Mouse (Mus musculus) right cerebral cortex, postnatal 36 days (tissue): ENCODE results near the gene Atp8b3.

ENCODE experiments used
- DNase-seq, 2 experiments: peaks; one replicate each; pipeline ENCODE4 v3.0.0; 2022; ENCODE audit warnings: low spot score in 2 of 2, mixed read lengths in 1 of 2

Gene Atp8b3

GRCm38 (mm10) chr10:80568876-80569275 is 30.0 kb upstream of the Atp8b3 start:
- DNase-seq, result no peak

- peak; percentile 82 to 84 for DNase-seq
These were observed 27.6 kb upstream of the Atp8b3 start for GRCm38 (mm10) chr10:80566375-80567092.

GRCm38 (mm10) chr10:80561116-80561944 is 22.4 kb upstream of the Atp8b3 start, which contains the start of gene Rexo1:
TSS of gene Rexo1 (minus strand) at chr10:80561560.
- peak; percentile 91 to 94 for DNase-seq

- DNase-seq, result no peak
These were observed 21.7 kb upstream of the Atp8b3 start for GRCm38 (mm10) chr10:80560621-80561020.

GRCm38 (mm10) chr10:80559431-80559830 is 20.5 kb upstream of the Atp8b3 start:
- DNase-seq, result no peak

GRCm38 (mm10) chr10:80557346-80557965 is 18.5 kb upstream of the Atp8b3 start:
- DNase-seq, result peak; percentile 48

- DNase-seq, result no peak
These were observed 15.1 kb upstream of the Atp8b3 start for GRCm38 (mm10) chr10:80553997-80554396.

GRCm38 (mm10) chr10:80553575-80553974 is 14.7 kb upstream of the Atp8b3 start:
- no peak for DNase-seq

- DNase-seq, result no peak
These were observed 13.4 kb upstream of the Atp8b3 start for GRCm38 (mm10) chr10:80552364-80552763.

GRCm38 (mm10) chr10:80549279-80549678 is 10.4 kb upstream of the Atp8b3 start:
- no peak for DNase-seq

- DNase-seq, result no peak
These were observed 9.6 kb upstream of the Atp8b3 start for GRCm38 (mm10) chr10:80548428-80549006.

GRCm38 (mm10) chr10:80547539-80547938 is 8.6 kb upstream of the Atp8b3 start:
- DNase-seq, result no peak

GRCm38 (mm10) chr10:80546945-80547344 is 8.0 kb upstream of the Atp8b3 start:
- no peak for DNase-seq

- no peak for DNase-seq
These were observed 6.7 kb upstream of the Atp8b3 start for GRCm38 (mm10) chr10:80545590-80545989.

- DNase-seq, result peak in 1 of 2 experiments; percentile 30
These were observed 4.9 kb upstream of the Atp8b3 start for GRCm38 (mm10) chr10:80543873-80544272.

GRCm38 (mm10) chr10:80539493-80539892 is 569 bp upstream of the Atp8b3 start:
- DNase-seq, result no peak

GRCm38 (mm10) chr10:80538180-80538579 is 744 bp downstream of the Atp8b3 start:
- DNase-seq, result no peak

- no peak for DNase-seq
These were observed 3.2 kb downstream of the Atp8b3 start for GRCm38 (mm10) chr10:80535711-80536110.

GRCm38 (mm10) chr10:80535071-80535470 is 3.9 kb downstream of the Atp8b3 start:
- DNase-seq, result no peak

GRCm38 (mm10) chr10:80533704-80534103 is 5.2 kb downstream of the Atp8b3 start:
- DNase-seq, result no peak

- no peak for DNase-seq
These were observed 6.1 kb downstream of the Atp8b3 start for GRCm38 (mm10) chr10:80532783-80533182.

- DNase-seq, result no peak
These were observed 12.8 kb downstream of the Atp8b3 start for GRCm38 (mm10) chr10:80526172-80526571.
